Mouse (Mus musculus): ENCODE measurements around the gene Raet1d. TPM values are rescaled to one million over a fixed set of nuclear protein-coding genes. Genes with fewer than 3 reads are reported as not detected.
"Not testable (repeated sequence)": the region's sequence is repeated elsewhere in the genome, so short reads cannot be mapped to it uniquely, and the experiment has no call there.

Raet1d gene
- total RNA-seq (2021) = under 1 TPM; 0.38 to 0.63 TPM
- long read RNA-seq, experiment 1 = 0 reads
- long read RNA-seq, experiment 2 = 0 reads

DNA sequence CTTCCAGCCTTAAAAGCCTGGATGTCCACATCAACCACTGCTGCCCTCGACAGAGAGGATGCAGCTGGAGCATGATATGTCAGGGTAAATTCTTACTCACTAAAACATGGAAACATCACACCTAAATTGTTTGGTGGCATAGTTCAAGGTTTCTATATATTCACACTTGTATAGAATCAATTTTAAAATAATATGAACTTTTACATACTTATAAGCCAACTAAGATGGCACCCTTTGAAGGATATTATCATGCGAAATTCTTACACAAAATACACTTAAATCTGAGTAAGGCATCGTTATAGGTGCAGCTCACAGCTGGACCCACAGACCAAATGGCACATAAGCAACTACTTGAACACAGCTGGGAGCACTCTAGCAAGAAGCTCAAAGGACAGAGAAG is at the start of gene Raet1d:
TSS of gene Raet1d (plus strand) at position 301 of the 400 bp plus-strand sequence.
- not testable (repeated sequence) for DNase-seq

GRCm38 (mm10) chr10:22322858-22323257 is 37.5 kb upstream of the Raet1d start:
- DNase-seq = no peak

GRCm38 (mm10) chr10:22345721-22346120 is 14.6 kb upstream of the Raet1d start:
- not testable (repeated sequence) for DNase-seq

DNA sequence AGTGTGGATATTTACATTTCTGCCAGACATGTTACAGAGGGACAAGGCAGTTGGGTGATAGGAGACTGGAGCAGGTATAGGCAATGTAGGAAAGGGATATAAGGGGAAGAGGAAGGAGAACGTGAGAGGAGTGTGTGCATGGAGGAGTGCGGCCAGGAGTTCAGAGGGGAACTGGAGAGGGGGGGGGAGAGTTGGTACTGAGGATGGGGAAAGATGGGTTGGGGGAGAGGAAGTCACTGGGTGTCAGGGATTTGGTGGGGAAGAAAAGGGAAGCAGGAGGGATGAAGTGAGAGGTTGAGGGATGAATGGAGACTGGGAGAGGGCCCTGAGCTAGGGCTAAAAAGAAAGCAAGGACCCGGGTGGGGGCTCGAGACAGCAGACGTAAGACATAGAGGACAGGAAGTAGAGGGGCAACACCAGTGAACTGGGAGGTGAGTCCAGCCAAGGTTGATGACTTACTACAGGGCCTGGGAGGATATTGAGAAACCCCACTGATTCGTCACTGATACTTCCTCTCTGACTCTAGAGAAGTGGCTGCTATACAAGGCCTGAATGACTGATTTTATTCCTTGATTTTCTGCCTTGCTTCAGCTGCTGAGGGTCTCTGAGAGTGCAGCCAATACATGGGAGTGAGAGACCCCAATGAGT is 6.7 kb upstream of the Raet1d start:
- not testable (repeated sequence) for DNase-seq

DNA sequence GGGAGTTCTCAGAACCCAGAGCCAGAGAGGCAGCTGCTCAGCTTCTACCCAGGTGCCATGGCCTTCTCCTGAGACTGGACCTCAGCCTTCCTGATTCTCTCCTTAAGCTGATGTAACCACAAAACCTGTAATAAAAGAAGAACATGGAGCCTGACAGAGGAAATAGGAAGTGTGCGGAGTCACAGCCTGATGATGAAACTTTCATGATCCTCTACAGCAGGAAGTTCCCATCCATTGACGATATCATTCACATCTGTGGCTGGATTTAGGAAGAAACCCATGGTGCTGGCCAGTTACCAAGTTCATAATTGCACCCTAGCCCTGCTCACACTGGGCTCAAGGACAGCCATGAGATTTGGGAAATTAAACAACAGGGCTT is 6.2 kb upstream of the Raet1d start:
- not testable (repeated sequence) for DNase-seq

DNA sequence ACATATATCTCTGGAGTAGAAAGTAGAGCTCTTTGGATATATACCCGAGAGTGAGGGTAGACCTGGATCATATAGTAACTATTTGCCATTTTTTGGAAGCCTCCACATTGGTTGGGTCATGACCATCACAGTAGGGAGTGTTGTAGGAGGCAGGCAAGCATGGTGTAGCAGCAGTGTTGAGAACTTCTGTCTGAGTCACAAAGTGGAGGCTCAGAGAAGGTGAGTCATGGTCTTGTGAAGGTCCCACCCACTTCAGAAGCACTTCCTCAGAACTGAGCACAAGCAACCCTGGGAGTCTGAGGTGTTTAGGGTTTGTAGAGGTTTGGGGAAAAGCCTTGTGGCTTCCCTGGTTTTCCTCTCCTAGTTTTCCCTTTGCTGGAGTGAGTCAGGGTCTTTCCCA is 3.0 kb upstream of the Raet1d start:
- DNase-seq = not testable (repeated sequence)

DNA sequence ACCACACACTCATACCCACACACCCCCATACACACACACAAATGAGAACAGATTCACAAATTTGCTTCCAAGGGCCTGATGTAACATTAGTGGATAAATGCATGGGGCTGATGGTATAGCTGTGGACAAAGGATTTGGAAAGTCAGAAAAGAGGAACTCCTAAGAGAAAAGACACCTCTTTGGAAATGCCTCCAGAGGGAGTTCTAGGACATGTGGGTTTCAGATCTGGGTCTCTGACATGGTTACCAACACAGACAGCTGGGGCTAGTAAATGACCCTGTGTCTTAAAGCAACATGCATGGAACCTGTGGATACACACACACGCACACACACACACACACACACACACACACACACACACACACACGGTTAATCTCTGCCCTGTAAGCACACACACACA is 605 bp downstream of the Raet1d start:
- not testable (repeated sequence) for DNase-seq

GRCm38 (mm10) chr10:22361415-22362352 is 1.3 kb downstream of the Raet1d start:
- not testable (repeated sequence) for DNase-seq

DNA sequence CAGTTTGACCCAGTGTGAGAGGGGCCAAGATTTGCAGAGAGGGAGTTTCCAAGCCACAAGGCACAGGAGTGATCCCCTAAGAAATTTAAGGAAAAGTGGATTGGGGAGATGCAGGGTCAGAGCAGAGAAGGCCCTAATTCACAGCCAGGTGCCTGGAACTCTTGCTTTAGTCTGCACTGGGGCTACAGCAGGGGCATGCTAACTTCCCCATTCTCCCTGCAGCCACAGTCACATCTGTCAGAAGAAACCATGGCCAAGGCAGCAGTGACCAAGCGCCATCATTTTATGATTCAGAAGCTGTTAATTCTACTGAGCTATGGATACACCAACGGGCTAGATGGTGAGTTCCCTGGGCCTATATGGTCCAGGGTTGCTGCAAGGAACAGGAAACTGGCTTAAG is 2.1 kb downstream of the Raet1d start:
- not testable (repeated sequence) for DNase-seq

GRCm38 (mm10) chr10:22364915-22365314 is 4.6 kb downstream of the Raet1d start:
- not testable (repeated sequence) for DNase-seq

GRCm38 (mm10) chr10:22381226-22381625 is 20.9 kb downstream of the Raet1d start:
- DNase-seq = not testable (repeated sequence)

DNA sequence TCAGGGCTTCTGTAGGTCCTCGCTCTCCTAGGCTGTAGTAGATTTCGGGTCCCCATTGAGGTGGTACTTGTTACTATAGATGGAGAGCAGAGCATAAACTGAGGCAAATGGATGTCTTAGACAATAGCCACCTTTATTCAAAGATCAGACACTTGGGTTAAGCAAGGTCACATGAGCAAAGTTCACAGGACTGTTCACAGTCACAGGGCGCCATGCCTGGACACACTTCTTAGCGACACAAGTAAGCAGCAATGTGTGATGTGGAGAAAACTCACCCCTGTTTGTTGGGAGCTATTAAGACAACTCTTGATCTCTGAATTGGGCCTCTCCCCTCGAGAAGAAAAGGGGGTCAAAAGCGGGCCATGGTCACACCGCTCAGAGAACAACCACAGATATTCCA is 29.8 kb downstream of the Raet1d start:
- not testable (repeated sequence) for DNase-seq

GRCm38 (mm10) chr10:22391616-22392015 is 31.3 kb downstream of the Raet1d start:
- DNase-seq = not testable (repeated sequence)

- DNase-seq = not testable (repeated sequence)
These were observed 32.9 kb downstream of the Raet1d start for GRCm38 (mm10) chr10:22393028-22393824.

DNA sequence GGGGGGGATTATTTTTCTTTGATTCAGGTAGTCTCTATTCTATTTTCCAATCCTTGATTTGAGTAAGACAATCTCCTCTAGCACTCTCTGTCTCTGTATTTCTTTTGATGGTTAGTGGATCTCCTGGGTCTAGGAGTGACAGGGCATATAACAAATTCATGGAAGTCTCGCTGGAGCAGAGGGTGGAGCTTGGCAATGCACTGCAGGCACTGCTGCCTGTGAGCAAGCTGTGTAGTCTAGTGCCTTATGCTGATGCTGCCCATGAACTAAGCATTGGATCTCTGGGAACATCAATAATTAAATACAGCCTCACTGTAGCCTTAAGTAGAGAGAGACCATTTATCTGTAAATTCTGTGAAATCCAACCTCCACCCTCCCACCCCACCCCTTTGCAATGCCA is 36.3 kb downstream of the Raet1d start:
- DNase-seq = not testable (repeated sequence)

DNA sequence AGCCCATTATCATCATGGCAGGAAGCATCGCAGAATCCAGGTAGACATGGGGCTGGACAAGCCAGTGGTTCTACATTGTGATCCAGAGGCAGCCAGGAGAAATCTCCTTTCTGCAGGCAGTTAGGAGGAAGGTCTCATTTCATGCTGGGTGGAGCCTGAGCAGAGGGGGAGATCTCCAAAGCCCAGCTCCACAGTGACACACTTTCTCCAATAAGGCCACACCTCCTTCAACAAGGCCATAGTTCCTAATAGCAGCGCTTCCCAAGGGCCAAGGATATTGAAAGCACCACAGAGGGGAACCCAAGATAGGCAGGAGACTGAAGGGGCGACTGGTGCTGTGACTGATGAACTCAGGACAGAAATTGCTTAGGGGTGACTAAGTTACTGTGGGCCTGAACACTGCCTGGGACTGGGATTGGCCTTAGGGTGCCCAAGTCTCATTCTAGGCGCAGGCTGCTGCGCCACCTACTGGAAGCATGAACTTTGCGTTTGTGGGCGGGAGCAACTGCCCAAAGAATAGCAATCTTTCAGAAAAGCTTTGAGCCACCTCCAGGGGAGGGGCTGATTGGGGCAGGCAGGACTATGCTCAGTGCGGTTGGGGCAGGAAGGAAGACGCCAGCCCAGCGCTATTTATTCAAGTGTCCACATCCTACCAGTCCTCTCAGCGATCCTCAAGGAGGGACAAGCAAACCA is 42.0 kb downstream of the Raet1d start:
- peak; percentile 48 for DNase-seq

GRCm38 (mm10) chr10:22413702-22414494 is 53.5 kb downstream of the Raet1d start:
- not testable (repeated sequence) for DNase-seq

Measured in gastrocnemius, postnatal 10 days (tissue).